Mouse (Mus musculus) CH12.LX (cell line): ENCODE measurements around the gene Nutm1. TPM values are rescaled to one million over a fixed set of nuclear protein-coding genes. Genes with fewer than 3 reads are reported as not detected.

Experiments
- DNase-seq: peaks from one replicate; pipeline ENCODE4 v3.0.0-alpha.2; 2013; ENCODE audit errors: extremely low read depth
- H3K27ac ChIP-seq: 2 replicates; pipeline ENCODE4 v1.5.1; 2012; ENCODE audit warnings: low read depth, mild to moderate bottlenecking, control low read depth, moderate library complexity; ENCODE audit not compliant: insufficient read depth
- H3K27me3 ChIP-seq: replicated peaks from 2 replicates; pipeline ENCODE3; 2012; ENCODE audit warnings: inconsistent platforms
- H3K36me3 ChIP-seq, 2 experiments: replicated peaks in 1 of 2; 2 replicates each; pipeline versions ENCODE3 to v1.6.1; 2012; ENCODE audit warnings: inconsistent platforms in 1 of 2, low read length in 1 of 2, mild to moderate bottlenecking in 1 of 2, mixed read lengths in 1 of 2, moderate library complexity in 1 of 2; ENCODE audit not compliant: control insufficient read depth in 1 of 2, insufficient read depth in 1 of 2
- H3K4me1 ChIP-seq, 2 experiments: 2 replicates each; pipeline ENCODE4 v1.6.1; 2012; ENCODE audit warnings: inconsistent platforms in 1 of 2, moderate library complexity in 1 of 2; ENCODE audit not compliant: insufficient read depth in 2 of 2, control insufficient read depth in 1 of 2
- H3K4me2 ChIP-seq: 2 replicates; pipeline ENCODE4 v1.6.1; 2012; ENCODE audit warnings: low read depth, mild to moderate bottlenecking, control low read depth; ENCODE audit not compliant: poor library complexity, insufficient read depth, severe bottlenecking
- H3K4me3 ChIP-seq, 3 experiments: fragments of 150-350 bp in 1 of 3; sonication (generic) in 1 of 3; replicated peaks in 1 of 3; 2 replicates each; pipeline versions ENCODE3 to v1.5.1; 2011 to 2012; ENCODE audit warnings: low read depth in 2 of 3, low read length in 2 of 3, mild to moderate bottlenecking in 2 of 3, moderate library complexity in 2 of 3, control low read depth in 1 of 3, improper control_type of control experiment in 1 of 3, inconsistent platforms in 1 of 3, mixed read lengths in 1 of 3; ENCODE audit not compliant: poor library complexity in 1 of 3
- H3K79me2 ChIP-seq: replicated peaks from 2 replicates; pipeline ENCODE4 v1.6.1; 2012; ENCODE audit warnings: mild to moderate bottlenecking, moderate library complexity; ENCODE audit not compliant: control insufficient read depth, poor library complexity, insufficient read depth, severe bottlenecking; ENCODE audit errors: extremely low read depth
- H3K9ac ChIP-seq: 2 replicates; pipeline ENCODE4 v1.6.1; 2012; ENCODE audit warnings: low read depth, mild to moderate bottlenecking, control low read depth, moderate library complexity; ENCODE audit not compliant: insufficient read depth
- H3K9me3 ChIP-seq: replicated peaks from 2 replicates; pipeline ENCODE3; 2012; ENCODE audit warnings: low read length, inconsistent platforms, mixed read lengths
- BHLHE40 ChIP-seq: IDR thresholded peaks from 2 replicates; pipeline ENCODE4 v1.6.1; 2011; ENCODE audit warnings: mild to moderate bottlenecking, low read depth, low read length, improper control_type of control experiment
- CHD1 ChIP-seq: IDR thresholded peaks from 2 replicates; pipeline ENCODE4 v1.6.1; 2012; ENCODE audit warnings: low read depth, low read length, improper control_type of control experiment, inconsistent platforms
- CTCF ChIP-seq, 2 experiments: IDR thresholded peaks in 1 of 2; conservative IDR thresholded peaks in 1 of 2; 2 replicates each; pipeline ENCODE4 v1.5.1; 2011 to 2012; ENCODE audit warnings: low read depth in 2 of 2, low read length in 2 of 2, improper control_type of control experiment in 1 of 2, inconsistent platforms in 1 of 2, mild to moderate bottlenecking in 1 of 2, moderate library complexity in 1 of 2
- E2F4 ChIP-seq: IDR thresholded peaks from 2 replicates; pipeline ENCODE4 v1.6.1; 2011; ENCODE audit warnings: low read depth, low read length, improper control_type of control experiment; ENCODE audit not compliant: insufficient replicate concordance
- ELF1 ChIP-seq: IDR thresholded peaks from 2 replicates; pipeline ENCODE4 v1.6.1; 2014; ENCODE audit warnings: low read depth, mild to moderate bottlenecking, inconsistent platforms, low read length, improper control_type of control experiment
- EP300 ChIP-seq: IDR thresholded peaks from 2 replicates; pipeline ENCODE4 v1.6.1; 2011; ENCODE audit warnings: low read length, improper control_type of control experiment
- GABPA ChIP-seq: IDR thresholded peaks from 2 replicates; pipeline ENCODE4 v1.6.1; 2012; ENCODE audit warnings: low read depth, low read length, improper control_type of control experiment, inconsistent platforms; ENCODE audit not compliant: insufficient replicate concordance
- HCFC1 ChIP-seq: IDR thresholded peaks from 2 replicates; pipeline ENCODE4 v1.6.1; 2012; ENCODE audit warnings: low read depth, mild to moderate bottlenecking, inconsistent platforms, low read length, improper control_type of control experiment
- JUN ChIP-seq: IDR thresholded peaks from 2 replicates; pipeline ENCODE4 v1.6.1; 2011; ENCODE audit warnings: low read depth, mild to moderate bottlenecking, low read length, improper control_type of control experiment, moderate library complexity; ENCODE audit not compliant: insufficient read depth
- KAT2A ChIP-seq: IDR thresholded peaks from 2 replicates; pipeline ENCODE4 v1.6.1; 2012; ENCODE audit warnings: low read length, improper control_type of control experiment, inconsistent platforms; ENCODE audit not compliant: insufficient replicate concordance
- MAFK ChIP-seq: IDR thresholded peaks from 2 replicates; pipeline ENCODE4 v1.6.1; 2011; ENCODE audit warnings: low read length, improper control_type of control experiment; ENCODE audit not compliant: insufficient replicate concordance
- MAX ChIP-seq: IDR thresholded peaks from 2 replicates; pipeline ENCODE4 v1.6.1; 2011; ENCODE audit warnings: low read length, improper control_type of control experiment
- MAZ ChIP-seq: IDR thresholded peaks from 2 replicates; pipeline ENCODE4 v1.6.1; 2012; ENCODE audit warnings: low read depth, mild to moderate bottlenecking, inconsistent platforms, low read length, improper control_type of control experiment, moderate library complexity
- MYC ChIP-seq: IDR thresholded peaks from 2 replicates; pipeline ENCODE4 v1.6.1; 2011; ENCODE audit warnings: low read depth, mild to moderate bottlenecking, improper control_type of control experiment, low read length
- NELFE ChIP-seq: IDR thresholded peaks from 2 replicates; pipeline ENCODE4 v1.6.1; 2011; ENCODE audit warnings: low read depth, low read length, improper control_type of control experiment
- NRF1 ChIP-seq: IDR thresholded peaks from 2 replicates; pipeline ENCODE4 v1.6.1; 2014; ENCODE audit warnings: low read depth, mild to moderate bottlenecking, inconsistent platforms, low read length, improper control_type of control experiment, moderate library complexity
- PAX5 ChIP-seq: IDR thresholded peaks from 2 replicates; pipeline ENCODE4 v1.6.1; 2012; ENCODE audit warnings: low read length, inconsistent platforms, mixed read lengths
- RAD21 ChIP-seq: IDR thresholded peaks from 2 replicates; pipeline ENCODE4 v1.6.1; 2011; ENCODE audit warnings: low read depth, mild to moderate bottlenecking, low read length, improper control_type of control experiment, moderate library complexity
- SIN3A ChIP-seq: IDR thresholded peaks from 2 replicates; pipeline ENCODE4 v1.6.1; 2012; ENCODE audit warnings: low read length, improper control_type of control experiment, inconsistent platforms
- SMC3 ChIP-seq: IDR thresholded peaks from 2 replicates; pipeline ENCODE4 v1.6.1; 2011; ENCODE audit warnings: low read depth, low read length, improper control_type of control experiment
- TBP ChIP-seq: conservative IDR thresholded peaks from 2 replicates; pipeline ENCODE4 v1.6.1; 2011; ENCODE audit warnings: low read depth, low read length, improper control_type of control experiment
- TCF12 ChIP-seq: IDR thresholded peaks from 2 replicates; pipeline ENCODE4 v1.6.1; 2014; ENCODE audit warnings: low read depth, mild to moderate bottlenecking, inconsistent platforms, low read length, improper control_type of control experiment
- UBTF ChIP-seq: IDR thresholded peaks from 2 replicates; pipeline ENCODE4 v1.6.1; 2012; ENCODE audit warnings: low read depth, mild to moderate bottlenecking, inconsistent platforms, low read length, improper control_type of control experiment, moderate library complexity
- USF1 ChIP-seq: IDR thresholded peaks from 2 replicates; pipeline ENCODE4 v1.6.1; 2014; ENCODE audit warnings: low read depth, mild to moderate bottlenecking, inconsistent platforms, low read length, improper control_type of control experiment
- ZKSCAN1 ChIP-seq: IDR thresholded peaks from 2 replicates; pipeline ENCODE4 v1.6.1; 2012; ENCODE audit warnings: low read depth, inconsistent platforms, low read length, improper control_type of control experiment, borderline replicate concordance
- ZMIZ1 ChIP-seq: IDR thresholded peaks from 2 replicates; pipeline ENCODE4 v1.6.1; 2012; ENCODE audit warnings: low read depth, mild to moderate bottlenecking, inconsistent platforms, low read length, improper control_type of control experiment
- dilution Hi-C: fragments of 300-500 bp; cut with MboI; formaldehyde crosslinking; loops from 2 replicates; pipeline ENCODE4 v1.14.3; 2020; ENCODE audit warnings: low sequenced_read_pairs; ENCODE audit not compliant: extremely low pct_unique_long_range_greater_than_20kb, extremely low pct_ligation_motif_present
- in situ Hi-C: fragments of 300-500 bp; cut with MboI; formaldehyde crosslinking; loops from 3 replicates; pipeline ENCODE4 v1.14.3; 2019; ENCODE audit warnings: low sequenced_read_pairs, low pct_ligation_motif_present, low pct_unique_long_range_greater_than_20kb, mixed read lengths
- polyA plus RNA-seq: library from polyadenylated mRNA; unstranded; fragments of >175 nt; gene quantifications from 2 replicates; pipeline ENCODE4 v1.2.1, GENCODE M21; 2012; ENCODE audit warnings: low read depth; ENCODE audit not compliant: insufficient read length
- total RNA-seq, 2 experiments: library from RNA; depleted of rRNA; stranded (reverse); fragments of 300-350 nt in 1 of 2; fragments of >200 nt in 1 of 2; gene quantifications; 2 replicates each; pipeline ENCODE4 v1.2.3; 2012 to 2014

Gene Nutm1
- total and polyA plus RNA-seq, 3 experiments = not detected

DNA sequence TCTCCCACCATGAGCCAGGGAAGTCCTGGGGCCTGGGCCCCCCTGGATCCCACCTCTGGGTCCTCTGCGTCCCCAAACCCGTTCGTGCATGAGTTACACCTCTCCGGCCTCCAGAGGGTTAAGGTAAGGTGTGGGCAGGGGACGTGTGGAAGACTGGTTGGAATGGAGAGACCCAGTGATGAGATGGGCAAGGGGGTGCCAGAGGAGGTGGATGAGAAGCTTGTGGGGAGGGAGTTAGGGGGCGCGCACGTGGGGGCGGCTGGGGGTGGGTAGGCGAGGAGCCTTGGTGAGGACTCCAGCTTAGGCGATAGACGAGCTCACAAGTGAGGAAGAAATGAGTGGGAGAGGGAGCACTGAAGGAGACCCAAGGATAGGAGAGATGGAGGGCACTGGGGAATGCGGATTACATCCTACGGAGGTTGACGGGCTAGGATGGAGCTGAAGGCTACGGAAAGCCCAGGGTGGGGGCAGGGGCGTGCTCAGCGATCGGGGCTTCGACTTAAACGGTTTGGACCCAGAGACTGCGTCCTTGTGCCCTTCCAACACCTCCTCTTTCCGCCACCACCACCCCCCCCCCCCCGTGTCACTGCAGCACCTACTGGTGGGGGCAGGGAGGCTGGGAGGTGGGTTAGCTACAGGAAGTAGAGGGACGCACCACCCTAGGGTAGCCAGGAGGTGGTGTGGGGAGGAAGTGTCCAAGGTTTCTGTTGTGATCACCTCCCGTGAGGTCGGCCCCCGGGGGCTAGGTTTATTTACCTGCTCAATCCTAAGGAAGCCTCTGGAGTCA, 19.0 kb downstream of the Nutm1 start:
- Histone ChIP-seq H3K4me1 (peaks cover 3 to 51% of the 10 kb centered on the region in 2 experiments), H3K9ac (peak overlapping the region; percentile 85), H3K79me2 (peaks cover 10% of the 10 kb centered on the region), H3K4me3 (peak overlapping the region; percentile 81 to 96 (median 92)), H3K4me2 (peak overlapping the region; percentile 66), H3K27me3 (no peaks in the 10 kb centered on the region), H3K27ac (no peak overlapping the region; the same call in 1 of the 2 replicates), H3K9me3 (no peaks in the 10 kb centered on the region), H3K36me3 (peaks cover 13 to 39% of the 10 kb centered on the region in 2 experiments)
- TF ChIP-seq SMC3 (peak; percentile 12), MYC (no peak), MAZ (peak; percentile 28; the same call in 1 of the 2 replicates), TCF12 (no peak), ELF1 (peak; percentile 67), HCFC1 (peak; percentile 11; the same call in 1 of the 2 replicates), MAFK (no peak), BHLHE40 (peak; percentile 38; the same call in 1 of the 2 replicates), KAT2A (no peak)
- DNase-seq = peak; percentile 65
- in situ Hi-C loops = no loop called here
- dilution Hi-C loops = no loop called here

DNA sequence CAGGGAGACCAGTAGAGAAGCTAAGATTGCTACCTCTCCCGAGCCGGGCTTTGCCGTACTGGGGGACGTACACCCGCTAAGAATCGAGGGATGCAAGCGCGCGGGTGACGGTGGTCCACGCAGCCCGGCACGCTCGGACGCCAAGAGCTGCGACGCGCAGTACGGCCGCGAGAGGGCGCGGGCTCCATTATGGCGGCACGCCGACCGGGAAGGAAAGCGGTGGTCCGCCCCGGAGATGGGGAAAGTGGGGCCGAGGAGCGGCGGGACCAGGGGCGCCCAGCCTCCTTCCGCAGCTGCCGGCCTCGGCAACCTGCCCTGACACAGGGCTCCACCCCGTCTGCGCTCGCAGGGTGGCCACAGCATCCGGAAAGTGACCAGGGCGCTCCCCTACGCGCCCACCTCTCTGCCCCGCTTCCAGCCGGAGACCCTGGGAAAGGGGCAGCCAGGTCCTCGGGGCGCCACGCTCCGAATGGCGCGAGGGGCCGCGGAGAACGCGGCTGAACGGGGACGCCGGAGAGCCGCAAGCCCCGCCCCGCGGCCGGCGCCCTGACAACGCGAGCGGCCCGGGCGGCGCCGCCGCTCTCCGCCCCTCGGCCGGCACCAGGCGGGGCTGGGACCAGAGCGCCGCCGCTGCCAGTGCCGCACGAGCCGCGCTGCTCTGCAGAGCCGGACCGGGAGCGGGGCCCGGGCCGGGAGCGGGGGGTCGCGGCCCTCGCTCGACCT, 19.7 kb downstream of the Nutm1 start, which contains the start of gene Lpcat4:
Lpcat4 (plus strand) TSS at position 257 of the 723 bp plus-strand sequence.
- Histone ChIP-seq H3K4me3 (peak within 1 kb of the TSS; percentile 81 to 96 (median 92)), H3K4me1 (peaks cover 3 to 44% of the 10 kb centered on the region in 2 experiments), H3K27me3 (no peaks in the 10 kb centered on the region), H3K9me3 (no peaks in the 10 kb centered on the region), H3K9ac (peak within 1 kb of the TSS; percentile 85), H3K36me3 (peaks cover 10 to 32% of the 10 kb centered on the region in 2 experiments), H3K27ac (peak within 1 kb of the TSS; percentile 77), H3K4me2 (peak within 1 kb of the TSS; percentile 93), H3K79me2 (peaks cover 10% of the 10 kb centered on the region)
- in situ Hi-C loops = no loop called here
- dilution Hi-C loops = no loop called here
- DNase-seq = peak; percentile 72
- peak; percentile 60 for TF ChIP-seq SMC3
- TF ChIP-seq CHD1 = no peak
- TF ChIP-seq MAX = peak; percentile 50; the same call in 1 of the 2 replicates
- 0 out of 2 replicates have a peak, but pooled peaks have one; percentile 13 for TF ChIP-seq TBP
- TF ChIP-seq ZMIZ1 = peak; percentile 62; the same call in 1 of the 2 replicates
- no peak for TF ChIP-seq USF1
- TF ChIP-seq ELF1 = peak; percentile 53; the same call in 1 of the 2 replicates
- no peak for TF ChIP-seq EP300
- TF ChIP-seq CTCF (conservative IDR thresholded peaks at IDR 0.05 in 1 of 2, IDR thresholded peaks at IDR 0.05 in 1 of 2; ENCODE audit: low read depth in 2 of 2, low read length in 2 of 2) = peak in 1 of 2 experiments; percentile 76; a peak in 2 of 4 replicates
- TF ChIP-seq UBTF = no peak; the same call in 1 of the 2 replicates
- peak; percentile 55 for TF ChIP-seq NELFE
- TF ChIP-seq GABPA = no peak
- peak; percentile 54; the same call in 1 of the 2 replicates for TF ChIP-seq TCF12
- peak; percentile 47 for TF ChIP-seq HCFC1
- no peak for TF ChIP-seq KAT2A
- TF ChIP-seq MYC = peak; percentile 45; the same call in 1 of the 2 replicates
- TF ChIP-seq NRF1 = 0 out of 2 replicates have a peak, but pooled peaks have one; percentile 30
- no peak for TF ChIP-seq ZKSCAN1
- no peak for TF ChIP-seq PAX5
- no peak for TF ChIP-seq JUN
- peak; percentile 64 for TF ChIP-seq BHLHE40
- peak; percentile 30 for TF ChIP-seq RAD21
- no peak for TF ChIP-seq MAZ
- TF ChIP-seq MAFK = no peak
- peak; percentile 48 for TF ChIP-seq SIN3A
- no peak for TF ChIP-seq E2F4
